Mouse (Mus musculus) urinary bladder, postnatal 10 days (tissue): Measurements from ENCODE around the gene Lect2.

Source experiments
- DNase-seq: peaks from one replicate; pipeline ENCODE4 v3.0.0; 2022; ENCODE audit warnings: low spot score

The Lect2 gene

DNA sequence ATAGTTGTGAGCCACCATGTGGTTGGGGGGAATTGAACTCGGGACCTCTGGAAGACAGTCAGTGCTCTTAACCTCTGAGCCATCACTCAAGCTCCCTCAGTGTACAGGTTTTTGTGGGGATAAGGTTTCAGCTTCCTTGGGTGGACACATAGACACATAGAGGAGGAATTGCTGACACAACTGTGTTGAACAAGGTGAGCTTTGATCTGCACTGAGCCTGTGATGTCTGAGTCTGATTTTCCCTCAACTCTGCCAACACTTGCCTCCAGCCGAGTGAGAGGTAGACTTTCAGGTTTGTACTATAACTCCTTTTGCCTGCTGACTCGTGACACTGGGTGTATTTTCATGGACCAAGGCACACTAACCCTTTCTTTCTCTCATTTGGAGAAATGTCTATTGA, 8.4 kb upstream of the Lect2 start:
- no peak for DNase-seq

- DNase-seq: no peak
Observed at GRCm38 (mm10) chr13:56555957-56556356, 7.7 kb upstream of the Lect2 start.

GRCm38 (mm10) chr13:56554409-56554808, 6.1 kb upstream of the Lect2 start:
- DNase-seq: no peak

GRCm38 (mm10) chr13:56553923-56554322, 5.6 kb upstream of the Lect2 start:
- DNase-seq: no peak

- DNase-seq: no peak
Observed at GRCm38 (mm10) chr13:56551661-56552060, 3.4 kb upstream of the Lect2 start.

GRCm38 (mm10) chr13:56550574-56550973, 2.3 kb upstream of the Lect2 start:
- no peak for DNase-seq

GRCm38 (mm10) chr13:56549364-56549763, 1.1 kb upstream of the Lect2 start:
- DNase-seq: no peak

DNA sequence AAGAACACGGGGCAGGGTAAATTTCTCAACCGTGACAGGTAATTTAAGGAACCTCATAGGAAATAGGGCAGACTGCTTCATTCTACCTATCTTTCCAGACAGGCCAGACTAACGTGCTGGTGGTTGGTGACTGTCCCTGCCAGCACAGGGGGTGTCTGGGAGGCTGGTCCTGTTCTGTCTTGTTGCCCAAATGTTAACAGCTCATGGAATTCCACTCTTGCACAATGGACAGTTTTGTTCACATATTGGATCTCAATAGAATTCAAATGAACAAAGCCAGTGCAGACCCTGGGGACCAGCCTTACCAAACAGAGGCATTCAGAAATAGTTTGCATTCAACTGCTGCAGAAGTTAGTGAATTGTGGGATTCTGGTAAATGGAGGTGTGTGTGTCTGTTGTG, 3.3 kb downstream of the Lect2 start:
- no peak for DNase-seq

GRCm38 (mm10) chr13:56543805-56544204, 4.5 kb downstream of the Lect2 start:
- DNase-seq: no peak

GRCm38 (mm10) chr13:56539846-56540245, 8.5 kb downstream of the Lect2 start:
- no peak for DNase-seq

- no peak for DNase-seq
Observed at GRCm38 (mm10) chr13:56537026-56537425, 11.3 kb downstream of the Lect2 start.

DNA sequence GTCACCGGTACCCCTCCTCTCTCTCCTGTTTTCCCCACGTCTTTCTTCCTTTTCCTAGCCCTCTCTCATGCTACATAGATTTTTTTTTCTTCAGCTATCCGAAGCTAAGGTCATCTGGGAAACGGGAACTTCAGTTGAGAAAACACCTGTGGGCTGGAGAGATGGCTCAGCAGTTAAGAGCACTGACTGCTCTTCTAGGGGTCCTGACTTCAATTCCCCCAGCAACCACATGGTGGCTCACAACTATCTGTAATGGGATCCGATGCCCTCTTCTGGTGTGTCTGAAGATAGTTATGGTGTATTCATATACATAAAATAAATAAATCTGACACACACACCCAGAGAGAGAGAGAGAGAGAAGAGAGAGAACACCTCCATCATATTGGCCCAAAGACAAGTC, 12.7 kb downstream of the Lect2 start:
- DNase-seq: no peak

DNA sequence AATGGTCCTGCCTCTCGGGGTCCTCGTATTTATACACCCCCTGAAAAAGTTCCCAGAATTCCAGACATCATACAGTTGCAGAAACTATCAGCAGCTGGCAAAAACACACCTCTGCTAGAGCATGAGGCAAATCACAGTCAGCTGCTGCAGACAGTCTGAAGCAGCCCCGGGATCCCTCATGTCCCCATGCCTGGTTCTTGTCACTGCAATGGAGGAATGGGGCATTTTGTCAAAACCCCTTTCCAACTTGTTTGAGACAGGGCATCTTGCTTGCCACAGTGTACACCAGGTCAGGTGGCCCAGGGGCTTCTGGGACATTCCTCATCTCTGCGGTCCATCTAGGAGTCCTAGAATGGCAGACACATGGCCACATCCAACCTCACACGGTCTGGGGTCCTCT, 13.4 kb downstream of the Lect2 start:
- no peak for DNase-seq

- DNase-seq: no peak
Observed at GRCm38 (mm10) chr13:56529685-56530084, 18.6 kb downstream of the Lect2 start.

GRCm38 (mm10) chr13:56529031-56529430, 19.3 kb downstream of the Lect2 start:
- no peak for DNase-seq

DNA sequence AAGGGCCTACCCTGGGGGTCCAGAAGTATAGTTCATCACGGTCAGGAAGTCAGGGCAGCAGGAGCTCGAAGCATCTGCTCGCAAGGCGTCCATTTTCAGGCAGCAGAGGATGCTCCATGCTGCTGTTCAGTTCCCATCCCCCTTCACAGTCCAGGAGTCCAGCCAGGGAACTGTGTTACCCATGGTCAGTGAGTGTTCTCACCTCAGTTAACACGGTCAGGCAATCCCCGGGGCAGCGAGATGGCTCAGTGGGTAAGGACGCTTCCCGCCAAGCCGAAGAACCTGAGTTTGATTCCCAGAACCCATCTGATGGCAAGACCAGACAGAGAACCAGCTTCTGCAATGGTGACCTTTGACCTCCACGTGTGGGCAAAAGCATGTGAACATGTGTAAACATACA, 20.0 kb downstream of the Lect2 start:
- no peak for DNase-seq

DNA sequence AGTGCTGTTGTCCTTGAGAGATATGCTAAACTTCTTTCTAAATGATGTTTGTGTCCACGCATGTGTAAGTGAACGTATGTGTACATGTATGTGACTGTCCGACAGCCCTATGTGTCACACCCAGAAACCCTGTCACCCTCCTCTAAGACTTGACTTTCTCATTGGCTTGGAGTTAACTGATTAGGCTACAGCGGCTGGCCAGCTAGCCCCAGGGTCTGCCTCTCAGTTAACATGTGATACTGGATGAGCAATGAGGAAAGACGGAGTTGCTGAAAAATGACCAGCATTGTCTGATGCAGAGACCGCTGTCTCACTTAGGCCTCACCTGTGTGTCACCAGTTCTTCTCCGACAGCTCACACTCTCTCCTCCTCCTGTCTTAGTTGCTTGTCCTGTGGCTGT, 20.5 kb downstream of the Lect2 start:
- DNase-seq: no peak

- no peak for DNase-seq
Observed at GRCm38 (mm10) chr13:56526871-56527270, 21.4 kb downstream of the Lect2 start.

- no peak for DNase-seq
Observed at GRCm38 (mm10) chr13:56522821-56523167, 25.5 kb downstream of the Lect2 start.

DNA sequence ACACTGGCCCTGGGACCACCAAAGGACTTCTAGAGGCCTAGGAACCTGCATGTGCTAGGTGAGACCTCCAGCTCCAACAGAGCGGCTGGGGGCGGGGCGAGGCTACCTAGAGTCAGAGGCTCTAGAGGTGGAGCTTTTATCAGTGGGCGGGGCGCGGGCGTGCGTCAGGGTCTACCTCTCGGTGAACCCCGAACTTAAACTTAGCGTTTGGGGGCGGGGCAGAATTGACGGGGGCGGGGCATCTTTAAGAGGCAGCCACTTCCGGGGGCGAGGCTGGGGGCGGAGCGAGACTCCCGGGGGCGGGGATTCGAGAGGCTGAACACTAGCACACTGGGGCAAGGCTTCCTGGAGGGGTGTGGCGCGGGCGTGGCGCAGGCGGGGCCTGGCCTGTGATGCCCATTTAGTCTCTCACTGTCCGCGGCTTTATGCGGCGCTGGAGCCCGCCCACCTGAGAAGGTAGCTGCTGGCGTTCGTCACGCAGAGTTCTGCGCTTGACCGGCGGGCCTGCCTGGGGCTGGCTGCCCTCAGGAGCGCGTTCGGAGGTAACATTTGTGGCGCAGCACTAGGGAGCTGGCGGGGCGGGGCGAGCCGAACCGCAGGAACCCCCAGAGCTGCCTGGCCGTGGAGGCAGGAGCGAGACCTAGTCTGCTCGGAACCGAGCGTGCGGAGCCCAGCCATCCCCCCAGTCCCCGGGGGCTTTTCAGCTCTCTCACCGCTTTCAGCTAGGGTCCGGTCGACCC, 26.1 kb downstream of the Lect2 start, which contains the start of gene Fbxl21:
Fbxl21 (plus strand) TSS at position 392 of the 740 bp plus-strand sequence.
- DNase-seq: peak; percentile 66

DNA sequence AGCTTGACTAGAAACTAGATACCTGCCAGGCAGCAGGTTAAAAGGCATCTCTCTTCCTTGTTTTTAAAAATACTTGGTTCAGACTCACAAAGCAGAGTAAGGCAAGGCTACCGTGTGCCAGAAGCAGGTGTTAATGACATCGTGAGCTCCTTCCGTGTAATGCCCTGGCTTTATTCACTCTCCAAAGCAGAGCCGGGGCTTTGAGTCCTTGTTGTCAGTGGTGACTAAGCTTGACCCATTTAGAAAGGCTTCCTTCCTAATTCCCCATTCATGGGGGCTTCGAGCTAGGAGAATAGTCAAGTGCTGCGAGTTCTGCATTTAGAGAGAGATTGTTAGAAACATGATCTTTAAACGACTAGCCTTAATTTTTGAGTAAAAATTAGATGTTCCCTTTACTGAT, 31.5 kb downstream of the Lect2 start:
- no peak for DNase-seq

DNA sequence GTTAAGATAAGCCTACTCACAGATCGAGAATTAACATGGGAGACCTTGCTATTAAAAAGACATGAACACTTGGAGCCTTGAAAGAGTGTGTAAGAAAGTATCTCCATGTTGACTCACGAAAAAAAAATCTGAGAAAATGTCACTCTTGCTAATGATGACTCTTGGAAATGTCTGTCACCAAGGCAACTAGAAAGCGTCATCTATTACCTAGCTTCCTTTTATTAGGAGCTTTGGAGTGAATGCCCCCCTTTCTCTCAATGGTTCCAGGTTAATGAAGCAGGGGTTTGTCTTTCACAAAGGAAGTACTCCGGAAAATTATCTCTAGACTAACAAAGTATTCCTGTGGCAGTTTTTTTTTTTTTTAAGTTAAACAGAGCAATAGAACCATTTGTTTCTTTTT, 32.0 kb downstream of the Lect2 start:
- no peak for DNase-seq

GRCm38 (mm10) chr13:56513595-56513994, 34.7 kb downstream of the Lect2 start:
- DNase-seq: no peak

GRCm38 (mm10) chr13:56509796-56510195, 38.5 kb downstream of the Lect2 start:
- DNase-seq: no peak
